ENCODE assay signal across 8 mouse cellular contexts in genomic region chr2:144368400-144369019, GRCm38 (mm10). TPM values are rescaled to one million over a fixed set of nuclear protein-coding genes. Genes with fewer than 3 reads are reported as not detected.
A peak's percentile ranks its signal among the peaks of the same experiment; 100 is the strongest.
DNase-seq lines count a peak whose midpoint lies in the region; ATAC-seq and TF ChIP-seq lines count a peak whose summit lies in the region.

Gene Kat14 (plus strand): TSS chr2:144368983.
Gene Pet117 (plus strand): TSS chr2:144368996.

- no peaks in the 10 kb centered on the region for H3K27me3 ChIP-seq in embryonic facial prominence, embryonic 13.5 days
- H3K27me3 ChIP-seq in kidney, adult 2 months (replicated peaks; ENCODE audit: control insufficient read depth, insufficient read depth, low read length) = no peaks in the 10 kb centered on the region
- H3K27me3 ChIP-seq in limb, embryonic 13.5 days = no peaks in the 10 kb centered on the region
- H3K27me3 ChIP-seq in midbrain, embryonic 16.5 days (ENCODE audit: control insufficient read depth, insufficient read depth, low read depth, low read length) = no peaks in the 10 kb centered on the region

- peak; percentile 54 for TF ChIP-seq POLR2A in kidney, adult 2 months (IDR thresholded peaks at IDR 0.05; ENCODE audit: low read depth, low read length)

- DNase-seq in 3T3-L1 (ENCODE audit: low read depth, low spot score) = peak; percentile 96
- peak; percentile 97 to 98 for DNase-seq in adrenal gland, postnatal 36 days
- peak; percentile 98 for DNase-seq in heart, adult 18-20 months
- peak; percentile 98 for DNase-seq in kidney, adult 2 months
- peak; percentile 95 to 97 for DNase-seq in spleen, postnatal 10 days (ENCODE audit: low spot score in 2 of 2)

- H3K4me1 ChIP-seq in embryonic facial prominence, embryonic 13.5 days = peaks cover 17% of the 10 kb centered on the region
- peaks cover 7% of the 10 kb centered on the region for H3K4me1 ChIP-seq in kidney, adult 2 months (ENCODE audit: control insufficient read depth, insufficient read depth, low read length)
- peaks cover 14% of the 10 kb centered on the region for H3K4me1 ChIP-seq in limb, embryonic 13.5 days
- H3K4me1 ChIP-seq in midbrain, embryonic 16.5 days (ENCODE audit: control insufficient read depth, insufficient read depth, low read length) = peaks cover 11% of the 10 kb centered on the region

- TF ChIP-seq CTCF in kidney, adult 2 months (conservative IDR thresholded peaks at IDR 0.05; ENCODE audit: insufficient read depth, insufficient read length, low read depth, low read length) = no peak

- no peaks in the 10 kb centered on the region for H3K9me3 ChIP-seq in embryonic facial prominence, embryonic 13.5 days
- no peaks in the 10 kb centered on the region for H3K9me3 ChIP-seq in limb, embryonic 13.5 days
- H3K9me3 ChIP-seq in midbrain, embryonic 16.5 days (replicated peaks; ENCODE audit: control insufficient read depth, low read length, poor library complexity, severe bottlenecking) = no peaks in the 10 kb centered on the region

- H3K4me3 ChIP-seq in embryonic facial prominence, embryonic 13.5 days = peak within 1 kb of the TSS; percentile 92
- peak within 1 kb of the TSS; percentile 100 for H3K4me3 ChIP-seq in kidney, adult 2 months (ENCODE audit: insufficient read depth, low read depth, low read length)
- peak within 1 kb of the TSS; percentile 74 for H3K4me3 ChIP-seq in limb, embryonic 13.5 days
- H3K4me3 ChIP-seq in midbrain, embryonic 16.5 days (ENCODE audit: low read depth, low read length) = peak within 1 kb of the TSS; percentile 94

- H3K27ac ChIP-seq in embryonic facial prominence, embryonic 13.5 days = peak within 1 kb of the TSS; percentile 93
- H3K27ac ChIP-seq in kidney, adult 2 months (ENCODE audit: insufficient read depth, low read depth, low read length) = peak within 1 kb of the TSS; percentile 98
- peak within 1 kb of the TSS; percentile 88 for H3K27ac ChIP-seq in limb, embryonic 13.5 days
- H3K27ac ChIP-seq in midbrain, embryonic 16.5 days (ENCODE audit: low read length) = peak within 1 kb of the TSS; percentile 98

- H3K4me2 ChIP-seq in embryonic facial prominence, embryonic 13.5 days = peak within 1 kb of the TSS; percentile 72
- H3K4me2 ChIP-seq in limb, embryonic 13.5 days (replicated peaks) = peak within 1 kb of the TSS; percentile 80
- peak within 1 kb of the TSS; percentile 76 for H3K4me2 ChIP-seq in midbrain, embryonic 16.5 days (ENCODE audit: low read length)

- 5% methylated on average over 38 of the region's 38 CpGs for WGBS in embryonic facial prominence, embryonic 13.5 days
- WGBS in kidney, adult 2 months = 5% methylated on average over 36 of the region's 38 CpGs
- 6% methylated on average over 38 of the region's 38 CpGs for WGBS in limb, embryonic 13.5 days
- 8% methylated on average over 38 of the region's 38 CpGs for WGBS in midbrain, embryonic 16.5 days

- peak; percentile 89 for ATAC-seq in embryonic facial prominence, embryonic 13.5 days (ENCODE audit: insufficient number of reproducible peaks, insufficient read depth, low FRiP score, low TSS enrichment, low read depth)
- ATAC-seq in limb, embryonic 13.5 days (ENCODE audit: low FRiP score, low read depth) = peak; percentile 94
- peak; percentile 96 for ATAC-seq in midbrain, embryonic 16.5 days

- H3K36me3 ChIP-seq in embryonic facial prominence, embryonic 13.5 days = peaks cover 9% of the 10 kb centered on the region
- peaks cover 4% of the 10 kb centered on the region for H3K36me3 ChIP-seq in kidney, adult 2 months (ENCODE audit: control insufficient read depth, insufficient read depth, low read length)
- H3K36me3 ChIP-seq in limb, embryonic 13.5 days = peaks cover 6% of the 10 kb centered on the region
- no peaks in the 10 kb centered on the region; the same call in 1 of the 2 replicates for H3K36me3 ChIP-seq in midbrain, embryonic 16.5 days (ENCODE audit: control insufficient read depth, insufficient read depth, low read length)

- H3K9ac ChIP-seq in embryonic facial prominence, embryonic 13.5 days = peak within 1 kb of the TSS; percentile 92
- H3K9ac ChIP-seq in limb, embryonic 13.5 days = peak within 1 kb of the TSS; percentile 91
- H3K9ac ChIP-seq in midbrain, embryonic 16.5 days (ENCODE audit: low read depth, low read length) = peak within 1 kb of the TSS; percentile 93

RNA-seq across cellular contexts. Expression of gene Kat14, which starts in this region (rescaled TPM):
- 10 to 100 TPM; 21.4 to 29.6 TPM for total RNA-seq in adrenal gland, postnatal 36 days (2021)
- polyA plus RNA-seq in embryonic facial prominence, embryonic 13.5 days (2015; fragmentation: Nextera tagmentation; extraction: Ambion mirVana) = 43.5 and 44.3 TPM in 2 replicates
- 10 to 100 TPM; 27.4 to 27.5 TPM for total RNA-seq in heart, adult 18-20 months (2021)
- 43.0 and 44.8 TPM in 2 replicates for polyA plus RNA-seq in kidney, adult 2 months (2012; rRNA removed)
- polyA plus RNA-seq in limb, embryonic 13.5 days (2015; fragmentation: Nextera tagmentation; extraction: Ambion mirVana) = 47.3 and 48.8 TPM in 2 replicates
- 26.4 and 26.9 TPM in 2 replicates for polyA plus RNA-seq in midbrain, embryonic 16.5 days (2015; fragmentation: Nextera tagmentation; extraction: Ambion mirVana)

RNA-seq across cellular contexts. Expression of gene Pet117, which starts in this region (rescaled TPM):
- total RNA-seq in adrenal gland, postnatal 36 days (2021) = 1 to 10 TPM; 3.2 to 6.4 TPM
- 6.4 and 7.7 TPM in 2 replicates for polyA plus RNA-seq in embryonic facial prominence, embryonic 13.5 days (2015; fragmentation: Nextera tagmentation; extraction: Ambion mirVana)
- 10 to 100 TPM in 1 of 2 experiments, 1 to 10 TPM in 1; 8.8 to 10.7 TPM for total RNA-seq in heart, adult 18-20 months (2021)
- polyA plus RNA-seq in kidney, adult 2 months (2012; rRNA removed) = not detected in 2 replicates
- polyA plus RNA-seq in limb, embryonic 13.5 days (2015; fragmentation: Nextera tagmentation; extraction: Ambion mirVana) = 5.7 TPM in 1 of 2 replicates, not detected in the other
- polyA plus RNA-seq in midbrain, embryonic 16.5 days (2015; fragmentation: Nextera tagmentation; extraction: Ambion mirVana) = 3.3 TPM in 1 of 2 replicates, not detected in the other

Comparison
In these comparisons a context has a peak if more than half of its experiments do, and no peak if none do; other contexts are left out.
1. Peak in every context shown above with its lines: DNase-seq, ATAC-seq, H3K4me3 ChIP-seq and H3K27ac ChIP-seq.